Mouse (Mus musculus) forebrain, embryonic 11.5 days (tissue): ENCODE measurements around the gene Pygo2. TPM values are rescaled to one million over a fixed set of nuclear protein-coding genes. Genes with fewer than 3 reads are reported as not detected.

Experiments
- ATAC-seq: fragments of 200-750 bp; cut with Nextera tagmentation; replicated peaks from 2 replicates; pipeline ENCODE4 v1.8.0; 2017; ENCODE audit warnings: moderate TSS enrichment; ENCODE audit not compliant: low FRiP score
- DNase-seq: peaks from one replicate; pipeline ENCODE4 v3.0.0-alpha.2; 2017; ENCODE audit warnings: low spot score
- H3K27ac ChIP-seq: fragments of 300-500 bp; sonication (generic); 2 replicates; pipeline ENCODE4 v1.5.1; 2014; ENCODE audit warnings: low read depth, low read length
- H3K27me3 ChIP-seq: fragments of 300-500 bp; sonication (generic); 2 replicates; pipeline ENCODE4 v1.6.1; 2014; ENCODE audit warnings: mild to moderate bottlenecking, low read length, mixed read lengths; ENCODE audit not compliant: control insufficient read depth, insufficient read depth
- H3K36me3 ChIP-seq: fragments of 300-500 bp; sonication (generic); 2 replicates; pipeline ENCODE4 v1.6.1; 2014; ENCODE audit warnings: mild to moderate bottlenecking, low read length, moderate library complexity, mixed read lengths; ENCODE audit not compliant: control insufficient read depth, insufficient read depth
- H3K4me1 ChIP-seq: fragments of 300-500 bp; sonication (generic); replicated peaks from 2 replicates; pipeline ENCODE4 v1.6.1; 2014; ENCODE audit warnings: low read length, mixed read lengths; ENCODE audit not compliant: control insufficient read depth, insufficient read depth
- H3K4me2 ChIP-seq: fragments of 300-500 bp; sonication (generic); 2 replicates; pipeline ENCODE4 v1.6.1; 2014; ENCODE audit warnings: low read depth, mild to moderate bottlenecking, low read length, moderate library complexity, mixed read lengths; ENCODE audit not compliant: severe bottlenecking
- H3K4me3 ChIP-seq: fragments of 300-500 bp; sonication (generic); 2 replicates; pipeline ENCODE4 v1.5.1; 2014; ENCODE audit warnings: low read depth, low read length
- H3K9ac ChIP-seq: fragments of 300-500 bp; sonication (generic); 2 replicates; pipeline ENCODE4 v1.6.1; 2014; ENCODE audit warnings: low read length
- H3K9me3 ChIP-seq: fragments of 300-500 bp; sonication (generic); 2 replicates; pipeline ENCODE4 v1.6.1; 2016; ENCODE audit warnings: low read length, mixed read lengths; ENCODE audit not compliant: control insufficient read depth
- WGBS: fragments of 180-500 bp; shearing (Covaris S2); extraction: QIAGEN DNeasy Blood & Tissue Kit; methylation state at CpG from one replicate; pipeline ENCODE4 v1.1.7; 2014; 5-methylcytosine and 5-hydroxymethylcytosine counted together
- polyA plus RNA-seq: library from polyadenylated mRNA; unstranded; fragments of >200 nt; fragmentation: Nextera tagmentation; extraction: Ambion mirVana; gene quantifications from 2 replicates; pipeline ENCODE4 v1.2.1, GENCODE M21; 2014

Pygo2 gene
- polyA plus RNA-seq, 1 experiment from 2014 or later: 53.9 TPM

GRCm38 (mm10) chr3:89451916-89452315 is 21.9 kb downstream of the Pygo2 start:
- no peak overlapping the region for H3K4me3 ChIP-seq

GRCm38 (mm10) chr3:89454401-89455177 is 24.6 kb downstream of the Pygo2 start, which contains the start of gene Pmvk:
TSS of gene Pmvk (plus strand) at chr3:89454541.
- 61% methylated on average over 10 of the region's 10 CpGs for WGBS

More at GRCm38 (mm10) chr3:89451916-89452315, 21.9 kb downstream of the Pygo2 start:
- no peak for DNase-seq
- no peak for ATAC-seq
- Histone ChIP-seq H3K9ac (no peak overlapping the region), H3K9me3 (no peaks in the 10 kb centered on the region), H3K27me3 (no peaks in the 10 kb centered on the region; the same call in 1 of the 2 replicates), H3K36me3 (no peaks in the 10 kb centered on the region), H3K27ac (no peak overlapping the region), H3K4me2 (no peak overlapping the region), H3K4me1 (no peaks in the 10 kb centered on the region)
- 90% methylated on average over 1 of the region's 1 CpGs for WGBS

GRCm38 (mm10) chr3:89455786-89456285 is 25.8 kb downstream of the Pygo2 start:
- Histone ChIP-seq H3K4me2 (no peak overlapping the region), H3K27ac (no peak overlapping the region), H3K36me3 (no peaks in the 10 kb centered on the region), H3K9ac (no peak overlapping the region), H3K9me3 (no peaks in the 10 kb centered on the region), H3K4me1 (no peaks in the 10 kb centered on the region), H3K27me3 (no peaks in the 10 kb centered on the region; the same call in 1 of the 2 replicates), H3K4me3 (no peak overlapping the region)
- ATAC-seq: no peak
- DNase-seq: no peak
- 13% methylated on average over 1 of the region's 1 CpGs for WGBS

More at GRCm38 (mm10) chr3:89454401-89455177, 24.6 kb downstream of the Pygo2 start, which contains the start of gene Pmvk:
- H3K4me3 ChIP-seq: no peak within 1 kb of the TSS
- no peaks in the 10 kb centered on the region for H3K36me3 ChIP-seq
- no peak within 1 kb of the TSS for H3K4me2 ChIP-seq
- H3K27me3 ChIP-seq: no peaks in the 10 kb centered on the region; the same call in 1 of the 2 replicates
- H3K4me1 ChIP-seq: no peaks in the 10 kb centered on the region
- DNase-seq (no peak), ATAC-seq (no peak)
- no peaks in the 10 kb centered on the region for H3K9me3 ChIP-seq
- H3K27ac ChIP-seq: no peak within 1 kb of the TSS
- H3K9ac ChIP-seq: no peak within 1 kb of the TSS

- H3K9ac ChIP-seq: no peak overlapping the region
- no peaks in the 10 kb centered on the region for H3K36me3 ChIP-seq
- H3K27ac ChIP-seq: no peak overlapping the region
- WGBS: 33% methylated on average over 10 of the region's 10 CpGs
- H3K4me1 ChIP-seq: no peaks in the 10 kb centered on the region
- no peaks in the 10 kb centered on the region for H3K9me3 ChIP-seq
- ATAC-seq (no peak), DNase-seq (peak; percentile 92)
- H3K4me3 ChIP-seq: no peak overlapping the region
- H3K27me3 ChIP-seq: no peaks in the 10 kb centered on the region; the same call in 1 of the 2 replicates
- no peak overlapping the region for H3K4me2 ChIP-seq
Measured at GRCm38 (mm10) chr3:89456726-89457665, 27.0 kb downstream of the Pygo2 start.

GRCm38 (mm10) chr3:89458372-89458964 is 28.5 kb downstream of the Pygo2 start:
- H3K27ac ChIP-seq: peak overlapping the region; percentile 37; the same call in 1 of the 2 replicates
- DNase-seq: no peak
- peak overlapping the region; percentile 53 for H3K4me3 ChIP-seq
- H3K4me1 ChIP-seq: no peaks in the 10 kb centered on the region
- no peaks in the 10 kb centered on the region; the same call in 1 of the 2 replicates for H3K27me3 ChIP-seq
- H3K36me3 ChIP-seq: no peaks in the 10 kb centered on the region
- 48% methylated on average over 13 of the region's 13 CpGs for WGBS
- H3K9me3 ChIP-seq: no peaks in the 10 kb centered on the region
- ATAC-seq: peak; percentile 59; the same call in 1 of the 2 replicates
- H3K4me2 ChIP-seq: peak overlapping the region; percentile 55
- H3K9ac ChIP-seq: no peak overlapping the region

- DNase-seq: peak; percentile 95
- peak overlapping the region; percentile 55 for H3K4me2 ChIP-seq
Measured at GRCm38 (mm10) chr3:89458965-89459807, 29.2 kb downstream of the Pygo2 start.

GRCm38 (mm10) chr3:89468268-89468667 is 38.3 kb downstream of the Pygo2 start:
- Histone ChIP-seq H3K4me2 (no peak overlapping the region), H3K9ac (no peak overlapping the region), H3K4me3 (no peak overlapping the region), H3K9me3 (no peaks in the 10 kb centered on the region), H3K36me3 (no peaks in the 10 kb centered on the region), H3K4me1 (no peaks in the 10 kb centered on the region), H3K27me3 (no peaks in the 10 kb centered on the region), H3K27ac (no peak overlapping the region)
- DNase-seq: no peak
- WGBS: 51% methylated on average over 4 of the region's 4 CpGs
- no peak for ATAC-seq

More at GRCm38 (mm10) chr3:89458965-89459807, 29.2 kb downstream of the Pygo2 start:
- Histone ChIP-seq H3K9me3 (no peaks in the 10 kb centered on the region), H3K4me1 (no peaks in the 10 kb centered on the region), H3K9ac (peak overlapping the region; percentile 70), H3K4me3 (peak overlapping the region; percentile 53), H3K27ac (peak overlapping the region; percentile 60; the same call in 1 of the 2 replicates), H3K36me3 (no peaks in the 10 kb centered on the region), H3K27me3 (no peaks in the 10 kb centered on the region; the same call in 1 of the 2 replicates)
- WGBS: 2% methylated on average over 35 of the region's 36 CpGs
- peak; percentile 88 for ATAC-seq
